Mouse (Mus musculus) MEL (cell line): Measurements from ENCODE around the gene Tmem253. TPM values are rescaled to one million over a fixed set of nuclear protein-coding genes. Genes with fewer than 3 reads are reported as not detected.
A peak's percentile ranks its signal among the peaks of the same experiment; 100 is the strongest.

ENCODE experiments used
- DNase-seq: peaks from one replicate; pipeline ENCODE4 v3.0.0; 2011; ENCODE audit warnings: low read depth, low spot score
- H3K27ac ChIP-seq: 2 replicates; pipeline ENCODE4 v1.5.1; 2012; ENCODE audit warnings: low read depth, mild to moderate bottlenecking, control low read depth, low read length, moderate library complexity; ENCODE audit not compliant: control insufficient read depth
- H3K27me3 ChIP-seq, 2 experiments: fragments of 150-350 bp in 1 of 2; sonication (generic) in 1 of 2; 2 replicates each; pipeline ENCODE4 v1.6.1; 2012; ENCODE audit warnings: low read length in 2 of 2, mild to moderate bottlenecking in 2 of 2, improper control_type of control experiment in 1 of 2, moderate library complexity in 1 of 2; ENCODE audit not compliant: insufficient read depth in 2 of 2, control insufficient read depth in 1 of 2
- H3K36me3 ChIP-seq, 2 experiments: 2 replicates each; pipeline ENCODE4 v1.6.1; 2012 to 2014; ENCODE audit warnings: low read length in 2 of 2, improper control_type of control experiment in 1 of 2, inconsistent platforms in 1 of 2, mild to moderate bottlenecking in 1 of 2; ENCODE audit not compliant: insufficient read depth in 2 of 2, control insufficient read depth in 1 of 2
- H3K4me1 ChIP-seq, 2 experiments: fragments of 150-350 bp in 1 of 2; sonication (generic) in 1 of 2; 2 replicates each; pipeline ENCODE4 v1.6.1; 2012; ENCODE audit warnings: low read length in 2 of 2, improper control_type of control experiment in 1 of 2, mild to moderate bottlenecking in 1 of 2; ENCODE audit not compliant: insufficient read depth in 2 of 2, control insufficient read depth in 1 of 2
- H3K4me3 ChIP-seq, 2 experiments: fragments of 150-350 bp in 1 of 2; sonication (generic) in 1 of 2; 2 replicates each; pipeline ENCODE4 v1.5.1; 2012; ENCODE audit warnings: low read depth in 2 of 2, low read length in 2 of 2, mild to moderate bottlenecking in 2 of 2, moderate library complexity in 2 of 2, control low read depth in 1 of 2, improper control_type of control experiment in 1 of 2; ENCODE audit not compliant: control insufficient read depth in 1 of 2, insufficient read depth in 1 of 2
- H3K79me2 ChIP-seq: 2 replicates; pipeline ENCODE4 v1.6.1; 2012; ENCODE audit warnings: mild to moderate bottlenecking, low read length, moderate library complexity; ENCODE audit not compliant: control insufficient read depth, poor library complexity, insufficient read depth
- H3K9ac ChIP-seq: 2 replicates; pipeline ENCODE4 v1.6.1; 2012; ENCODE audit warnings: low read depth, mild to moderate bottlenecking, control low read depth, low read length, moderate library complexity; ENCODE audit not compliant: control insufficient read depth, poor library complexity, severe bottlenecking
- H3K9me3 ChIP-seq: fragments of 150-350 bp; sonication (generic); replicated peaks from 2 replicates; pipeline ENCODE4 v1.6.1; 2012; ENCODE audit warnings: mild to moderate bottlenecking, low read length, improper control_type of control experiment, moderate library complexity; ENCODE audit not compliant: insufficient read depth
- CTCF ChIP-seq, 3 experiments: IDR thresholded peaks in 2 of 3; conservative IDR thresholded peaks in 1 of 3; 2 replicates each; pipeline ENCODE4 v1.5.1; 2011 to 2012; ENCODE audit warnings: low read length in 3 of 3, low read depth in 2 of 3, mild to moderate bottlenecking in 2 of 3, improper control_type of control experiment in 1 of 3, inconsistent platforms in 1 of 3, mixed read lengths in 1 of 3, moderate library complexity in 1 of 3; ENCODE audit not compliant: control insufficient read depth in 1 of 3, insufficient read depth in 1 of 3, poor library complexity in 1 of 3, severe bottlenecking in 1 of 3
- EP300 ChIP-seq, 2 experiments: IDR thresholded peaks; 2 replicates each; pipeline ENCODE4 v1.6.1; 2011; ENCODE audit warnings: improper control_type of control experiment in 2 of 2, low read length in 2 of 2, low read depth in 1 of 2, mild to moderate bottlenecking in 1 of 2
- ETS1 ChIP-seq: IDR thresholded peaks from 2 replicates; pipeline ENCODE4 v1.6.1; 2012; ENCODE audit warnings: low read depth, mild to moderate bottlenecking, inconsistent platforms, low read length, improper control_type of control experiment, moderate library complexity
- GABPA ChIP-seq: IDR thresholded peaks from 2 replicates; pipeline ENCODE4 v1.6.1; 2012; ENCODE audit warnings: low read depth, mild to moderate bottlenecking, inconsistent platforms, low read length, improper control_type of control experiment, moderate library complexity
- GATA1 ChIP-seq: IDR thresholded peaks from 2 replicates; pipeline ENCODE4 v1.6.1; 2011; ENCODE audit warnings: low read depth, low read length, improper control_type of control experiment
- HCFC1 ChIP-seq: IDR thresholded peaks from 2 replicates; pipeline ENCODE4 v1.6.1; 2012; ENCODE audit warnings: low read depth, mild to moderate bottlenecking, inconsistent platforms, low read length, improper control_type of control experiment, moderate library complexity
- MAFK ChIP-seq: IDR thresholded peaks from 2 replicates; pipeline ENCODE4 v1.6.1; 2011; ENCODE audit warnings: low read depth, mild to moderate bottlenecking, low read length, improper control_type of control experiment, borderline replicate concordance
- MAZ ChIP-seq: IDR thresholded peaks from 2 replicates; pipeline ENCODE4 v1.6.1; 2012; ENCODE audit warnings: low read depth, mild to moderate bottlenecking, inconsistent platforms, low read length, improper control_type of control experiment
- MYB ChIP-seq: IDR thresholded peaks from 2 replicates; pipeline ENCODE4 v1.6.1; 2011; ENCODE audit warnings: mild to moderate bottlenecking, low read depth, low read length, improper control_type of control experiment
- POLR2A ChIP-seq, 2 experiments: IDR thresholded peaks; 2 replicates each; pipeline ENCODE4 v1.6.1; 2011 to 2012; ENCODE audit warnings: low read length in 2 of 2, mild to moderate bottlenecking in 2 of 2, control low read depth in 1 of 2, improper control_type of control experiment in 1 of 2, low read depth in 1 of 2, moderate library complexity in 1 of 2; ENCODE audit not compliant: control insufficient read depth in 1 of 2, insufficient read depth in 1 of 2, poor library complexity in 1 of 2
- POLR2AphosphoS5 ChIP-seq: IDR thresholded peaks from 2 replicates; pipeline ENCODE4 v1.6.1; 2012; ENCODE audit warnings: low read depth, borderline replicate concordance, mild to moderate bottlenecking, inconsistent platforms, low read length, moderate library complexity, mixed read lengths
- TBP ChIP-seq: IDR thresholded peaks from 2 replicates; pipeline ENCODE4 v1.8.0; 2011; ENCODE audit warnings: low read depth, low read length, improper control_type of control experiment
- ZC3H11A ChIP-seq: IDR thresholded peaks from 2 replicates; pipeline ENCODE4 v1.6.1; 2012; ENCODE audit warnings: low read depth, mild to moderate bottlenecking, inconsistent platforms, low read length, improper control_type of control experiment
- ZKSCAN1 ChIP-seq: IDR thresholded peaks from 2 replicates; pipeline ENCODE4 v1.6.1; 2012; ENCODE audit warnings: low read depth, mild to moderate bottlenecking, inconsistent platforms, low read length, improper control_type of control experiment, moderate library complexity
- polyA plus RNA-seq, 2 experiments: library from polyadenylated mRNA; stranded (reverse) in 1 of 2; unstranded in 1 of 2; fragments of >175 nt in 1 of 2; fragments of >200 nt in 1 of 2; gene quantifications; 2 replicates each; pipeline versions ENCODE4 v1.2.1 to v1.2.4; 2012; ENCODE audit warnings: low replicate concordance in 2 of 2, low read depth in 1 of 2; ENCODE audit not compliant: insufficient read length in 2 of 2, insufficient read depth in 1 of 2, missing spikeins in 1 of 2
- total RNA-seq: library from RNA; depleted of rRNA; stranded (reverse); fragments of 300-350 nt; gene quantifications from 2 replicates; pipeline ENCODE4 v1.2.3, GENCODE M21; 2012

Gene Tmem253
- total and polyA plus RNA-seq, 3 experiments, result 0.46 to 3.6 TPM; not detected in 1

- Histone ChIP-seq H3K27ac (no peak overlapping the region), H3K9ac (no peak overlapping the region), H3K36me3 (peaks cover 0 to 1% of the 10 kb centered on the region in 2 experiments; a peak in 2 of 4 replicates), H3K27me3 (no peaks in the 10 kb centered on the region), H3K9me3 (no peaks in the 10 kb centered on the region), H3K79me2 (no peaks in the 10 kb centered on the region), H3K4me1 (peaks cover 0 to 3% of the 10 kb centered on the region in 2 experiments; a peak in 1 of 4 replicates), H3K4me3 (no peak overlapping the region)
- TF ChIP-seq POLR2AphosphoS5 (no peak), TBP (peak; percentile 93), MAFK (0 out of 2 replicates have a peak, but pooled peaks have one; percentile 14)
- DNase-seq, result no peak
Observed at GRCm38 (mm10) chr14:51994453-51994852, 21.0 kb upstream of the Tmem253 start.

- no peak overlapping the region for H3K9ac ChIP-seq
- no peak overlapping the region for H3K4me3 ChIP-seq
- H3K36me3 ChIP-seq, result no peaks in the 10 kb centered on the region; a peak in 1 of 4 replicates
- no peaks in the 10 kb centered on the region for H3K27me3 ChIP-seq
- peak; percentile 39 for DNase-seq
- H3K9me3 ChIP-seq, result no peaks in the 10 kb centered on the region
- H3K27ac ChIP-seq, result no peak overlapping the region
- TF ChIP-seq ETS1 (0 out of 2 replicates have a peak, but pooled peaks have one; percentile 17), HCFC1 (no peak), ZC3H11A (no peak), GATA1 (0 out of 2 replicates have a peak, but pooled peaks have one; percentile 42), GABPA (no peak), ZKSCAN1 (no peak), MYB (no peak), MAZ (no peak), CTCF (IDR thresholded peaks at IDR 0.05 in 2 of 3, conservative IDR thresholded peaks at IDR 0.05 in 1 of 3; ENCODE audit: control insufficient read depth in 1 of 3, insufficient read depth in 1 of 3, low read depth in 2 of 3, low read length in 3 of 3, poor library complexity in 1 of 3, severe bottlenecking in 1 of 3) (no peak), POLR2A (IDR thresholded peaks at IDR 0.05; ENCODE audit: control insufficient read depth in 1 of 2, insufficient read depth in 1 of 2, low read depth in 1 of 2, low read length in 2 of 2, poor library complexity in 1 of 2) (no peak), EP300 (IDR thresholded peaks at IDR 0.05; ENCODE audit: low read depth in 1 of 2, low read length in 2 of 2) (no peak)
- TF ChIP-seq, all 39 proteins: peak for 2
- H3K4me1 ChIP-seq, result 0 out of 4 replicates have a peak, but pooled peaks cover 0 to 3% of the 10 kb centered on the region in 2 experiments
- H3K79me2 ChIP-seq, result no peaks in the 10 kb centered on the region
Observed at GRCm38 (mm10) chr14:51995219-51995871, 20.1 kb upstream of the Tmem253 start.
